Mouse (Mus musculus): Measurements from ENCODE around the gene Map3k19.

The Map3k19 gene

GRCm38 (mm10) chr1:127796752-127797151, 58.1 kb downstream of the Map3k19 start:
- no peak for DNase-seq (ENCODE audit: low spot score in 2 of 2)

GRCm38 (mm10) chr1:127796341-127796740, 58.5 kb downstream of the Map3k19 start:
- peak in 1 of 2 experiments; percentile 9 for DNase-seq (ENCODE audit: low spot score in 2 of 2)

- DNase-seq (ENCODE audit: low spot score in 2 of 2) = no peak
These were observed 59.6 kb downstream of the Map3k19 start for GRCm38 (mm10) chr1:127795087-127795769.

- no peak for DNase-seq (ENCODE audit: low spot score in 2 of 2)
These were observed 61.4 kb downstream of the Map3k19 start for GRCm38 (mm10) chr1:127793459-127793858.

GRCm38 (mm10) chr1:127788943-127789342, 65.9 kb downstream of the Map3k19 start:
- no peak for DNase-seq (ENCODE audit: low spot score in 2 of 2)

GRCm38 (mm10) chr1:127785882-127786281, 68.9 kb downstream of the Map3k19 start:
- no peak for DNase-seq (ENCODE audit: low spot score in 2 of 2)

- no peak for DNase-seq (ENCODE audit: low spot score in 2 of 2)
These were observed 71.0 kb downstream of the Map3k19 start for GRCm38 (mm10) chr1:127783862-127784261.

- no peak for DNase-seq (ENCODE audit: low spot score in 2 of 2)
These were observed 74.0 kb downstream of the Map3k19 start for GRCm38 (mm10) chr1:127780849-127781248.

GRCm38 (mm10) chr1:127780142-127780541, 74.7 kb downstream of the Map3k19 start:
- no peak for DNase-seq (ENCODE audit: low spot score in 2 of 2)

GRCm38 (mm10) chr1:127778611-127779010, 76.2 kb downstream of the Map3k19 start:
- no peak for DNase-seq (ENCODE audit: low spot score in 2 of 2)

GRCm38 (mm10) chr1:127776246-127776645, 78.6 kb downstream of the Map3k19 start:
- DNase-seq (ENCODE audit: low spot score in 2 of 2) = no peak

- DNase-seq (ENCODE audit: low spot score in 2 of 2) = no peak
These were observed 79.6 kb downstream of the Map3k19 start for GRCm38 (mm10) chr1:127775206-127775720.

- DNase-seq (ENCODE audit: low spot score in 2 of 2) = no peak
These were observed 80.3 kb downstream of the Map3k19 start for GRCm38 (mm10) chr1:127774501-127774880.

GRCm38 (mm10) chr1:127773803-127774500, 80.9 kb downstream of the Map3k19 start, which contains the start of gene Ccnt2:
Ccnt2 (plus strand) TSS chr1:127774164.
- peak; percentile 98 to 99 for DNase-seq (ENCODE audit: low spot score in 2 of 2)

- no peak for DNase-seq (ENCODE audit: low spot score in 2 of 2)
These were observed 81.5 kb downstream of the Map3k19 start for GRCm38 (mm10) chr1:127773198-127773802.

GRCm38 (mm10) chr1:127766741-127767140, 88.1 kb downstream of the Map3k19 start:
- no peak for DNase-seq (ENCODE audit: low spot score in 2 of 2)

- DNase-seq (ENCODE audit: low spot score in 2 of 2) = no peak
These were observed 89.4 kb downstream of the Map3k19 start for GRCm38 (mm10) chr1:127765468-127765867.
